Mouse (Mus musculus) spleen, adult 2 months (tissue): ENCODE results near the gene Tspan1. TPM values are rescaled to one million over a fixed set of nuclear protein-coding genes. Genes with fewer than 3 reads are reported as not detected.

Source experiments
- DNase-seq, 2 experiments: peaks; one replicate each; pipeline versions ENCODE4 v3.0.0 to v3.0.0-alpha.2; 2012 to 2021; ENCODE audit warnings: low spot score in 2 of 2, low read depth in 1 of 2
- H3K27ac ChIP-seq: fragments of 200-500 bp; 2 replicates; pipeline ENCODE4 v1.5.1; 2012; ENCODE audit warnings: low read length, inconsistent platforms; ENCODE audit not compliant: insufficient read depth
- H3K27me3 ChIP-seq: fragments of 200-500 bp; 2 replicates; pipeline ENCODE4 v1.6.1; 2012; ENCODE audit warnings: mild to moderate bottlenecking, moderate library complexity, low read length, inconsistent platforms; ENCODE audit not compliant: control insufficient read depth, insufficient read depth
- H3K36me3 ChIP-seq: fragments of 200-500 bp; 2 replicates; pipeline ENCODE4 v1.6.1; 2012; ENCODE audit warnings: mild to moderate bottlenecking, low read length, inconsistent platforms; ENCODE audit not compliant: control insufficient read depth, insufficient read depth
- H3K4me1 ChIP-seq: fragments of 200-500 bp; 2 replicates; pipeline ENCODE4 v1.6.1; 2011; ENCODE audit warnings: inconsistent platforms; ENCODE audit not compliant: control insufficient read depth, insufficient read depth, insufficient read length
- H3K4me3 ChIP-seq: fragments of 200-500 bp; 2 replicates; pipeline ENCODE4 v1.5.1; 2011; ENCODE audit warnings: mild to moderate bottlenecking, inconsistent platforms; ENCODE audit not compliant: insufficient read depth, insufficient read length; ENCODE audit errors: extremely low read depth
- CTCF ChIP-seq: fragments of 200-500 bp; IDR thresholded peaks from 2 replicates; pipeline ENCODE4 v1.5.1; 2011; ENCODE audit warnings: mild to moderate bottlenecking, inconsistent platforms; ENCODE audit not compliant: insufficient read depth, insufficient read length, insufficient replicate concordance; ENCODE audit errors: extremely low read depth
- POLR2A ChIP-seq: fragments of 200-500 bp; IDR thresholded peaks from 2 replicates; pipeline ENCODE4 v1.6.1; 2011; ENCODE audit warnings: low read depth, low read length, inconsistent platforms
- WGBS: fragments of 180-500 bp; shearing (Covaris S2); methylation state at CpG from one replicate; pipeline ENCODE4 v1.1.7; 2018; 5-methylcytosine and 5-hydroxymethylcytosine counted together
- polyA plus RNA-seq: library from polyadenylated mRNA; depleted of rRNA; stranded (reverse); fragments of >200 nt; gene quantifications from 2 replicates; pipeline ENCODE4 v1.2.3, GENCODE M21; 2012

Tspan1 gene
- polyA plus RNA-seq, 1 experiment = not detected

DNA sequence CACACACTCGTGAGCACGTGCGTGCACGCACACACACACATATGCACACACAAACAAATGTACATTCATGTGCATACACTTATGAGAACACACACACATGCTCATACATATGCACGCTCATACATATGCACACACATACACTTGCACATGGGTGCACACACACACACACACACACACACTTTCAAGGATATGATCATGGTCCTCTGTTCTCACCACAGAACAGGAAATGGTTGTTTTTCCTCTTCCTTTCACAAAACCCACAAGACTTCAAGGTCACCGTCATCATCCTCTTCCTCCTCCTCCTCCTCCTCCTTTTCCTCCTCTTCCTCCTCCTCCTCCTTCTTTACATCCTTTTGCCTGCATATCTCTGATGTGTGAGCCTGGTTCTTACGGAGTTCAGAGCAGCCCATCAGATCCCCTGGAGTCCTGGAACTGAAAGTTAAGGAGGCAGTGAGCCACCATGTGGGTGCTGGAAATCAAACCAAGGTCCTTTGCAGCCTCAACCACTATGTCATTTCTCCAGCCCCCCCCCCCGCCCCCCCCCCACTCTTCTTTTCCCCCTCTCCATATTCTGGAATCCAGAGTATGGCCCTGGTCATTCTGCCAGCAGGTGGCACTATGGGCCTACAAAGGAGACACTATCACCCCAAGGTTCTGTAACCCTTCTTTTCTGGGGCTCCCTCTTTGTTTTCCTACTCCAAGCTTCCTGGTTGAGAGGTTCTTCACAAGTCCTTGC, 1.4 kb upstream of the Tspan1 start:
- no peak overlapping the region for H3K4me3 ChIP-seq
- peak in 1 of 2 experiments; percentile 66 for DNase-seq
- WGBS = 60% methylated on average over 7 of the region's 8 CpGs
- H3K4me1 ChIP-seq = no peaks in the 10 kb centered on the region; the same call in 1 of the 2 replicates
- peak; percentile 53; the same call in 1 of the 2 replicates for TF ChIP-seq CTCF
- TF ChIP-seq POLR2A = no peak
- H3K27ac ChIP-seq = no peak overlapping the region
- H3K27me3 ChIP-seq = no peaks in the 10 kb centered on the region
- no peaks in the 10 kb centered on the region for H3K36me3 ChIP-seq

DNA sequence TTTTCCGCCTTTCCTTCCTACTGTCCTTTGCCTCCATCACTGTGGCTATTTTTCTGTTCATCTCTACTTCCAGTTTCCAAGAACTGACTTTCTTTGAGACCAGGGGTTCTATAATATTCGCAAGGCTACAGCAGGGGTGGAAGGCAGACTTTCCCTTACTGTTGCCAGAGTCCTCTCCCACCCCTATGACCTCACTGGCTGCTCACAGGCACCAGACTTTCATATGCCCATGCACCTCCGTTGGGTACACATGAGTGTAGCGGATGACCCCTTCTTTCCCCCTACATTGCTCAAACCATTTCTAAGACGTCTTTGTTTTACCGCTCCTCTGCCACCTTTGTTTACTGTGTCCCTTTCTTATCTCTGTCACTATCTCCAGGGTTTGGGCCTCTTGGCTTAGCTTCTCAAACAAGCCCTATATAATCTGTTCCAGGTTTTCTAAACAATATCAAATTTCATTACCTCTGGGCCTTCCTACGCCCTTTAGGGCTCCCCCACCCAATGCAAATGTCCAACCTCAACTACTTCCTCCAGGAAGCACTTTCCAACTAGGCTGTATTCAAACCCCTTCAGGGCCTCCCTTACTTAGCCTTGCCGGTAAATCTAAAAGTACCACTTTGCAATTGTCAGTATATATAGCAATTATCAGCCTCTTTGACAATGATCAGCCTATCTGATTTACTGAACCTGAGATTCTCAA, 1.5 kb downstream of the Tspan1 start:
- TF ChIP-seq CTCF (no peak), POLR2A (no peak)
- Histone ChIP-seq H3K27ac (no peak overlapping the region), H3K36me3 (no peaks in the 10 kb centered on the region), H3K4me3 (no peak overlapping the region), H3K27me3 (no peaks in the 10 kb centered on the region), H3K4me1 (no peaks in the 10 kb centered on the region; the same call in 1 of the 2 replicates)
- WGBS = 63% methylated on average over 8 of the region's 8 CpGs
- DNase-seq = no peak

DNA sequence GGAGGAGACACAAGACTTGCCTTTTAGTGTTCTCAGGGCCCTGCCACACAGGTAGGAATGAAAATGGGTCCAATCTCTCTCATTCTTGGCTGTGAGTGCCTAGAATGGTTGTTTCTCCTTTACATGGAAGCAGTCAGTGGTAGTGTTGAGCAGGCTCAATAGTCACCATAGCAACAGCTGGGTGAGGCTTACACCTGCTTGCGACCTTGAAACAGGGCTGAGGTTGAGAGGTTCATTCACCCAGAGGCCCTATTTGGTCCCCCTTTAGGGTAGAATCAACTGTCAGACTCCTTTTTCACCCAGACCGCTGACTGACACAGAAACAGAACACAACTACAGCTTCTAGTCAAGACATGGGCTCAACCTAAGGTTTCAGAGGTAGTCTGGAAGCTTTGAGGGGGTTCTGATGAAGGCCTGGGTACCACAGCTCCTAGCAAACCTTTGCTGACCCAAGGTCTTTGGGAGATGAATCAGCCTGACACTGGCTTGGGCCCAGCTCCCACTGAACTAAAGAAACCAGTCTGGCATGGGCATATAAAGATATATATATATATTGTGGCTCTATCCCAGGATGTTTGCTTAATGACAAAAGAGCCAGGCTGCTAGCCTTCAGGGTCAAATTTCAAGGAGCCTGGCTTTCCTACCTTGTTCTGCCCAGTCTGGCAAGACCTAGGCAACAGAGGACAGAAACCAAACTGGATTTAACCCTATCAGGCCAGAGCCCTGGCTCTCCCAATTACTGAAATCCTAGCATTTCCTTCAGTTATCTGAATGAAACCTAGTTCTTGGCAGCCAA, 2.4 kb downstream of the Tspan1 start:
- no peaks in the 10 kb centered on the region for H3K27me3 ChIP-seq
- no peak overlapping the region for H3K27ac ChIP-seq
- no peak for TF ChIP-seq CTCF
- 82% methylated on average over 2 of the region's 2 CpGs for WGBS
- H3K4me1 ChIP-seq = no peaks in the 10 kb centered on the region; the same call in 1 of the 2 replicates
- DNase-seq = no peak
- no peaks in the 10 kb centered on the region; the same call in 1 of the 2 replicates for H3K36me3 ChIP-seq
- no peak overlapping the region for H3K4me3 ChIP-seq

DNA sequence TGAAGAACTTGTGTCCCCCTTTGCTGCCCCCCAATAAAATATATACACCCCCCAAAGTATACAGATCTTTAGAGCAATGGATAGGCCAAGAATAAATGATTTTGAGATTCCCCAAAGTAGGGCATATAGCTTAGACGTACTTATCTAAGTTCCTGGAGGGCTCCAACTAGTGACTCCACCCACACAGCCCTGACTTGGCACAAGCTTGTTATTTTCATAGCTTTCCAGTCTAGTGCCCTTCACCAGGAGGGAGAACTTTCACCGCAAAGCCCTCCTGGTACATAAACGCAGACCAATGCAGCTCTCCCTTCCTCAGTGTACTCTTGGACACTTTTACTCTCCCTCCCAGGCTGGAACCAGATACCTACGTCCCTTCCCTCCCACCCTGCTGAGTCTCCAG, 5.3 kb downstream of the Tspan1 start:
- Histone ChIP-seq H3K4me1 (no peaks in the 10 kb centered on the region; the same call in 1 of the 2 replicates), H3K36me3 (peaks cover 17% of the 10 kb centered on the region), H3K4me3 (no peak overlapping the region), H3K27me3 (no peaks in the 10 kb centered on the region), H3K27ac (no peak overlapping the region)
- TF ChIP-seq CTCF (no peak), POLR2A (no peak)
- 77% methylated on average over 4 of the region's 4 CpGs for WGBS
- no peak for DNase-seq

DNA sequence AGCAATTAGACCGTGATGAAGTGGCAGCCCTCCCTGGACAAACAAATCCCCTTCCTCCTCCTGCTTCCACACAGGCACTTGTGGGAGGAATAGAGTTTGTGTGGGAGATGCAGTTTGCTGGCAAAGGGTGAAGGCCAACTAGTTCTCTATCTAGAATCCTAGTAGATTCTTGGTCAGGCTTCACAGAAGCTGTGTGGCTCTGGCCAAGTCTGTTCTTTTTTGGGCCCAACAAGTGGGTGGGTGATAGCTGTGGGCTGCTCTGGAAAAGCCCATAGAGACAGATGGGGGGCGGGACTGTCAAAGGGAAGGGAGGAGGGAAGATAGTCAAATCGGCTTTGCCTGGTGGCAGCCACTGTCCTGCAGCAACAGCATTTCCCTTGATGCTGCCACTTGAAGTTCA, 6.6 kb downstream of the Tspan1 start:
- DNase-seq = no peak
- no peak overlapping the region for H3K4me3 ChIP-seq

DNA sequence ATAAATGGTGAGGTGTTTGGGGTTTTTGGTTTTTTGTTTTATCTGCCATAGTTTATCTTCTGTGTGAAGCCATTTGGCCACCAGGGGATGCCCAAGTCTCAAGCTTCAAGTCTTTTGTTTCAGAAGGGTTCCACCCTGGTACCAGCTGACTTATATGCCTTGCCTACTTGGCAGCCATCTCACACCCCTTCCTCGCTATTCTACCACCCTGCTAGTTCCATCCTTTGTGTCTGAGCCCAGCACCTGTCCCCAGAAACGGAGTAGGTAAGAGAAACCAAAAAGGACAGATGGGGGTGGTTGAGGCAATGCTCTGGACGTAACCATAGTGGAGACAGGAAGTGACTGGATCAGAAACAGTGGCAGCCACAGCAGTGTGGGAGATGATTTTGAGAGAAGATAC, 7.5 kb downstream of the Tspan1 start:
- 61% methylated on average over 3 of the region's 3 CpGs for WGBS
- DNase-seq = no peak
- no peak for TF ChIP-seq POLR2A
- peak; percentile 16; the same call in 1 of the 2 replicates for TF ChIP-seq CTCF
- no peak overlapping the region for H3K27ac ChIP-seq
- H3K4me1 ChIP-seq = no peaks in the 10 kb centered on the region; the same call in 1 of the 2 replicates
- H3K4me3 ChIP-seq = no peak overlapping the region
- H3K27me3 ChIP-seq = no peaks in the 10 kb centered on the region
- peaks cover 25% of the 10 kb centered on the region for H3K36me3 ChIP-seq

More for the DNA sequence above, 6.6 kb downstream of the Tspan1 start:
- Histone ChIP-seq H3K4me1 (no peaks in the 10 kb centered on the region; the same call in 1 of the 2 replicates), H3K27ac (no peak overlapping the region), H3K36me3 (peaks cover 22% of the 10 kb centered on the region), H3K27me3 (no peaks in the 10 kb centered on the region)
- WGBS = 88% methylated on average over 3 of the region's 3 CpGs
- no peak for TF ChIP-seq CTCF

DNA sequence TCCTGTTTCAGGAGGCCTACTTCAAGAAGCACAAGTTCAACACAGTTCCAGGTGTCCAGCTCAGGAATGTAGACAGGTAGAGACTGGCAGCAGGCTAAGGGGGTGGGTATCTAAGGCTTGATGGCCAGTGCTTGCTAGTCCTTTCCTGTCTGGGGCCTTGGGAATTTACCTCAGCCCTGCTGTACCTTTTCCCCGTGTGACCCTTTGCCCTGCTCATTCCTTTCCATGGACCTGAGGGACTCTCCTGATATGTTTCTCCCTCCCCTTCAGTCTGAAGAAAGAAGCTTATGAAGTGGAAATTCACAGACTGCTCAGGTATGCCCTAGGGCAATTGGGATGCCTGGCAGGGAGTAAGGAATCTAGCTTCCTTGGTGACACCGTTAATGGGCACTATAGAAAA, 9.5 kb downstream of the Tspan1 start:
- WGBS = 91% methylated on average over 2 of the region's 2 CpGs
- peaks cover 34% of the 10 kb centered on the region for H3K36me3 ChIP-seq
- TF ChIP-seq CTCF = no peak
- TF ChIP-seq POLR2A = no peak
- H3K4me1 ChIP-seq = no peaks in the 10 kb centered on the region; the same call in 1 of the 2 replicates
- no peaks in the 10 kb centered on the region for H3K27me3 ChIP-seq
- no peak overlapping the region for H3K4me3 ChIP-seq
- no peak for DNase-seq
- H3K27ac ChIP-seq = no peak overlapping the region
